Mouse (Mus musculus) CH12.LX (cell line): ENCODE measurements around the gene Timp2. TPM values are rescaled to one million over a fixed set of nuclear protein-coding genes. Genes with fewer than 3 reads are reported as not detected.

Source experiments
- DNase-seq: peaks from one replicate; pipeline ENCODE4 v3.0.0-alpha.2; 2013; ENCODE audit errors: extremely low read depth
- H3K27ac ChIP-seq: 2 replicates; pipeline ENCODE4 v1.5.1; 2012; ENCODE audit warnings: low read depth, mild to moderate bottlenecking, control low read depth, moderate library complexity; ENCODE audit not compliant: insufficient read depth
- H3K27me3 ChIP-seq: replicated peaks from 2 replicates; pipeline ENCODE3; 2012; ENCODE audit warnings: inconsistent platforms
- H3K36me3 ChIP-seq, 2 experiments: replicated peaks in 1 of 2; 2 replicates each; pipeline versions ENCODE3 to v1.6.1; 2012; ENCODE audit warnings: inconsistent platforms in 1 of 2, low read length in 1 of 2, mild to moderate bottlenecking in 1 of 2, mixed read lengths in 1 of 2, moderate library complexity in 1 of 2; ENCODE audit not compliant: control insufficient read depth in 1 of 2, insufficient read depth in 1 of 2
- H3K4me1 ChIP-seq, 2 experiments: 2 replicates each; pipeline ENCODE4 v1.6.1; 2012; ENCODE audit warnings: inconsistent platforms in 1 of 2, moderate library complexity in 1 of 2; ENCODE audit not compliant: insufficient read depth in 2 of 2, control insufficient read depth in 1 of 2
- H3K4me2 ChIP-seq: 2 replicates; pipeline ENCODE4 v1.6.1; 2012; ENCODE audit warnings: low read depth, mild to moderate bottlenecking, control low read depth; ENCODE audit not compliant: poor library complexity, insufficient read depth, severe bottlenecking
- H3K4me3 ChIP-seq, 3 experiments: fragments of 150-350 bp in 1 of 3; sonication (generic) in 1 of 3; replicated peaks in 1 of 3; 2 replicates each; pipeline versions ENCODE3 to v1.5.1; 2011 to 2012; ENCODE audit warnings: low read depth in 2 of 3, low read length in 2 of 3, mild to moderate bottlenecking in 2 of 3, moderate library complexity in 2 of 3, control low read depth in 1 of 3, improper control_type of control experiment in 1 of 3, inconsistent platforms in 1 of 3, mixed read lengths in 1 of 3; ENCODE audit not compliant: poor library complexity in 1 of 3
- H3K79me2 ChIP-seq: replicated peaks from 2 replicates; pipeline ENCODE4 v1.6.1; 2012; ENCODE audit warnings: mild to moderate bottlenecking, moderate library complexity; ENCODE audit not compliant: control insufficient read depth, poor library complexity, insufficient read depth, severe bottlenecking; ENCODE audit errors: extremely low read depth
- H3K9ac ChIP-seq: 2 replicates; pipeline ENCODE4 v1.6.1; 2012; ENCODE audit warnings: low read depth, mild to moderate bottlenecking, control low read depth, moderate library complexity; ENCODE audit not compliant: insufficient read depth
- H3K9me3 ChIP-seq: replicated peaks from 2 replicates; pipeline ENCODE3; 2012; ENCODE audit warnings: low read length, inconsistent platforms, mixed read lengths
- BHLHE40 ChIP-seq: IDR thresholded peaks from 2 replicates; pipeline ENCODE4 v1.6.1; 2011; ENCODE audit warnings: mild to moderate bottlenecking, low read depth, low read length, improper control_type of control experiment
- CHD1 ChIP-seq: IDR thresholded peaks from 2 replicates; pipeline ENCODE4 v1.6.1; 2012; ENCODE audit warnings: low read depth, low read length, improper control_type of control experiment, inconsistent platforms
- CHD2 ChIP-seq: IDR thresholded peaks from 2 replicates; pipeline ENCODE4 v1.6.1; 2011; ENCODE audit warnings: low read length, improper control_type of control experiment
- ELF1 ChIP-seq: IDR thresholded peaks from 2 replicates; pipeline ENCODE4 v1.6.1; 2014; ENCODE audit warnings: low read depth, mild to moderate bottlenecking, inconsistent platforms, low read length, improper control_type of control experiment
- EP300 ChIP-seq: IDR thresholded peaks from 2 replicates; pipeline ENCODE4 v1.6.1; 2011; ENCODE audit warnings: low read length, improper control_type of control experiment
- GABPA ChIP-seq: IDR thresholded peaks from 2 replicates; pipeline ENCODE4 v1.6.1; 2012; ENCODE audit warnings: low read depth, low read length, improper control_type of control experiment, inconsistent platforms; ENCODE audit not compliant: insufficient replicate concordance
- IRF4 ChIP-seq: IDR thresholded peaks from 2 replicates; pipeline ENCODE4 v1.6.1; 2014; ENCODE audit warnings: low read depth, mild to moderate bottlenecking, inconsistent platforms, low read length, improper control_type of control experiment
- JUN ChIP-seq: IDR thresholded peaks from 2 replicates; pipeline ENCODE4 v1.6.1; 2011; ENCODE audit warnings: low read depth, mild to moderate bottlenecking, low read length, improper control_type of control experiment, moderate library complexity; ENCODE audit not compliant: insufficient read depth
- KAT2A ChIP-seq: IDR thresholded peaks from 2 replicates; pipeline ENCODE4 v1.6.1; 2012; ENCODE audit warnings: low read length, improper control_type of control experiment, inconsistent platforms; ENCODE audit not compliant: insufficient replicate concordance
- MAX ChIP-seq: IDR thresholded peaks from 2 replicates; pipeline ENCODE4 v1.6.1; 2011; ENCODE audit warnings: low read length, improper control_type of control experiment
- MEF2A ChIP-seq: IDR thresholded peaks from 2 replicates; pipeline ENCODE4 v1.6.1; 2014; ENCODE audit warnings: low read depth, mild to moderate bottlenecking, inconsistent platforms, low read length, improper control_type of control experiment, borderline replicate concordance
- MXI1 ChIP-seq: IDR thresholded peaks from 2 replicates; pipeline ENCODE4 v1.6.1; 2011; ENCODE audit warnings: mild to moderate bottlenecking, low read depth, low read length, improper control_type of control experiment
- POLR2A ChIP-seq: IDR thresholded peaks from 2 replicates; pipeline ENCODE4 v1.6.1; 2011; ENCODE audit warnings: low read depth, mild to moderate bottlenecking, improper control_type of control experiment, low read length
- POLR2AphosphoS2 ChIP-seq: IDR thresholded peaks from 2 replicates; pipeline ENCODE4 v1.6.1; 2011; ENCODE audit warnings: low read depth, low read length, improper control_type of control experiment
- RAD21 ChIP-seq: IDR thresholded peaks from 2 replicates; pipeline ENCODE4 v1.6.1; 2011; ENCODE audit warnings: low read depth, mild to moderate bottlenecking, low read length, improper control_type of control experiment, moderate library complexity
- SIN3A ChIP-seq: IDR thresholded peaks from 2 replicates; pipeline ENCODE4 v1.6.1; 2012; ENCODE audit warnings: low read length, improper control_type of control experiment, inconsistent platforms
- TBP ChIP-seq: conservative IDR thresholded peaks from 2 replicates; pipeline ENCODE4 v1.6.1; 2011; ENCODE audit warnings: low read depth, low read length, improper control_type of control experiment
- TCF12 ChIP-seq: IDR thresholded peaks from 2 replicates; pipeline ENCODE4 v1.6.1; 2014; ENCODE audit warnings: low read depth, mild to moderate bottlenecking, inconsistent platforms, low read length, improper control_type of control experiment
- UBTF ChIP-seq: IDR thresholded peaks from 2 replicates; pipeline ENCODE4 v1.6.1; 2012; ENCODE audit warnings: low read depth, mild to moderate bottlenecking, inconsistent platforms, low read length, improper control_type of control experiment, moderate library complexity
- USF1 ChIP-seq: IDR thresholded peaks from 2 replicates; pipeline ENCODE4 v1.6.1; 2014; ENCODE audit warnings: low read depth, mild to moderate bottlenecking, inconsistent platforms, low read length, improper control_type of control experiment
- ZKSCAN1 ChIP-seq: IDR thresholded peaks from 2 replicates; pipeline ENCODE4 v1.6.1; 2012; ENCODE audit warnings: low read depth, inconsistent platforms, low read length, improper control_type of control experiment, borderline replicate concordance
- ZMIZ1 ChIP-seq: IDR thresholded peaks from 2 replicates; pipeline ENCODE4 v1.6.1; 2012; ENCODE audit warnings: low read depth, mild to moderate bottlenecking, inconsistent platforms, low read length, improper control_type of control experiment
- dilution Hi-C: fragments of 300-500 bp; cut with MboI; formaldehyde crosslinking; loops from 2 replicates; pipeline ENCODE4 v1.14.3; 2020; ENCODE audit warnings: low sequenced_read_pairs; ENCODE audit not compliant: extremely low pct_unique_long_range_greater_than_20kb, extremely low pct_ligation_motif_present
- in situ Hi-C: fragments of 300-500 bp; cut with MboI; formaldehyde crosslinking; loops from 3 replicates; pipeline ENCODE4 v1.14.3; 2019; ENCODE audit warnings: low sequenced_read_pairs, low pct_ligation_motif_present, low pct_unique_long_range_greater_than_20kb, mixed read lengths
- polyA plus RNA-seq: library from polyadenylated mRNA; unstranded; fragments of >175 nt; gene quantifications from 2 replicates; pipeline ENCODE4 v1.2.1, GENCODE M21; 2012; ENCODE audit warnings: low read depth; ENCODE audit not compliant: insufficient read length
- total RNA-seq, 2 experiments: library from RNA; depleted of rRNA; stranded (reverse); fragments of 300-350 nt in 1 of 2; fragments of >200 nt in 1 of 2; gene quantifications; 2 replicates each; pipeline ENCODE4 v1.2.3; 2012 to 2014

Gene Timp2
- total and polyA plus RNA-seq, 3 experiments: 0.34 TPM; not detected in 2

GRCm38 (mm10) chr11:118401760-118402280 is 46.3 kb upstream of the Timp2 start, which contains the start of gene Lgals3bp (continued):
- TF ChIP-seq POLR2A: peak; percentile 79
- peak; percentile 42; the same call in 1 of the 2 replicates for TF ChIP-seq CHD2
- no peak for TF ChIP-seq KAT2A
- peak; percentile 64 for TF ChIP-seq EP300
- TF ChIP-seq ZMIZ1: peak; percentile 84
- peak; percentile 80 for TF ChIP-seq POLR2AphosphoS2
- peak; percentile 92 for TF ChIP-seq TBP
- TF ChIP-seq BHLHE40: peak; percentile 80
- TF ChIP-seq MAX: peak; percentile 96
- peak; percentile 61 for TF ChIP-seq CHD1
- peak; percentile 64 for TF ChIP-seq RAD21
- no peak for TF ChIP-seq JUN
- TF ChIP-seq TCF12: peak; percentile 84
- TF ChIP-seq IRF4: peak; percentile 94
- TF ChIP-seq USF1: peak; percentile 60

DNA sequence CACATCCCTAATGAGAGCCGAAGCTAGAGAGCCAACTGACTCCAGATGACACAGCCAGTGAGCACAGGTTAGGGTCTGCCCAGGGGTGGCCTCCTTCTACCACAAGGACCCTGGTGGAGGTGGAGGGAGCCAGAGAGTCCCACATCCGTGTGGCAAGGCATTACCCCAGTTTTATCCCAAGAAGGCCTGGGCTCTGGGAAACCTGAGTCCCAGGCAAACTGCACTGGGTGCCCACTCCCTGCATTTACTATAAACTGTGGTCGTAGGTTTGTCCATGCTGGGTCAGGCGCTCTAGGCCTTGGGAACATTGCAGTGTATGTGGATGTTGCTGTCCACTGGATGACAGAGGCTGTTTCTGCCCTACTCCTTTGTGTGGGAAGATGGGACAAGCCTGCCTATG is 45.7 kb upstream of the Timp2 start:
- dilution Hi-C loops: no loop called here
- DNase-seq: no peak
- H3K4me3 ChIP-seq: peak overlapping the region; percentile 48 to 66 (median 56)
- peaks cover 28 to 50% of the 10 kb centered on the region in 2 experiments for H3K36me3 ChIP-seq
- no peaks in the 10 kb centered on the region for H3K27me3 ChIP-seq
- H3K27ac ChIP-seq: peak overlapping the region; percentile 83; the same call in 1 of the 2 replicates
- in situ Hi-C loops: no loop called here
- peaks cover 33 to 60% of the 10 kb centered on the region in 2 experiments for H3K4me1 ChIP-seq
- H3K9ac ChIP-seq: peak overlapping the region; percentile 29
- peaks cover 15% of the 10 kb centered on the region for H3K9me3 ChIP-seq
- TF ChIP-seq MAX: no peak
- no peak for TF ChIP-seq UBTF
- no peak for TF ChIP-seq CHD2
- TF ChIP-seq IRF4: no peak
- TF ChIP-seq MEF2A: no peak
- no peak for TF ChIP-seq ZKSCAN1
- no peak for TF ChIP-seq GABPA
- TF ChIP-seq SIN3A: no peak
- TF ChIP-seq ELF1: no peak
- no peak; the same call in 1 of the 2 replicates for TF ChIP-seq MXI1
- peak overlapping the region; percentile 75 for H3K4me2 ChIP-seq
- H3K79me2 ChIP-seq: no peaks in the 10 kb centered on the region
